Mouse (Mus musculus) right cerebral cortex, postnatal 36 days (tissue): ENCODE data around the gene Rnf220.
A peak's percentile ranks its signal among the peaks of the same experiment; 100 is the strongest.
"Not testable (repeated sequence)": the region's sequence is repeated elsewhere in the genome, so short reads cannot be mapped to it uniquely, and the experiment has no call there.

Source experiments
- DNase-seq, 2 experiments: peaks; one replicate each; pipeline ENCODE4 v3.0.0; 2022; ENCODE audit warnings: low spot score in 2 of 2, mixed read lengths in 1 of 2

Rnf220 gene

DNA sequence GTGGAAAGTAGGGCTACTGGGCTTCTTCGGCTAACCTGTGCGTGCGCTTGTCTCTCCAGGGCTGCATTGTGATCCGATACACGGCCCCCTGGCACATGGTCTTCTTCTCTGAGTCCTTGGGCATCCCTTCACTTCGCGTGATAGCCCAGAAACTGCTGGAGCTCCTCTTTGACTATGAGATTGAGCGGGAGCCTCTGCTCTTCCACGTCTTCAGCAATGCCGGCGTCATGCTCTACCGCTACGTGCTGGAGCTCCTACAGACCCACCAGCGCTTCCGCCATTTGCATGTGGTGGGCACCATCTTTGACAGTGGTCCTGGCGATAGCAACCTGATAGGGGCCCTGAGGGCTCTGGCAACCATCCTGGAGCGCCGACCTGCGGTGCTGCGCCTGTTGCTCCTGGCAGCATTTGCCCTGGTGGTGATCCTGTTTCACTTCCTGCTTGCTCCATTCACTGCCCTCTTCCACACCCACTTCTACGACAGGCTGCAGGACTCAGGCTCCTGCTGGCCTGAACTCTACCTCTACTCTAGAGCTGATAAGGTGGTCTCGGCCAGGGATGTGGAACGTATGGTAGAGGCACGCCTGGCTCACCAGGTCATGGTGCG, 228.9 kb downstream of the Rnf220 start:
- DNase-seq: no peak

DNA sequence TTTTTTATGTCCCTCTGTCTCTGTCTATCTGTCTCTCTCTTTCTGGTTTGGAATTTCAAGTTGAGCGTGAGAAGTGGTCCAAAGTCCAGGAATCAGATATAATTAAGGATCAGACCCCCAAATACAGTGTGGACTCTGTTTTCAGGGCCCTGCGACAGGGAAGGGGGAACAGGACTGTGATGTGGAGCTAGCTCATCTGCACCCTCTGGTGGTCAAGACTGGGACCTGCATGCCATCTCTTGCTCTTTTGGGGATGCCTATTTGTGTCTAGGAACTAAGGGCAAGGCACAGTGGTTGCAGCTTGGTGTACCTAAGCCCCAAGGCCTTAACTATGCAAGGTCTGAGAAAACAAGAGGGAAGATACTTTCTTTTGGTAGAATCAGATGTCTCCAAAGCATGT, 229.6 kb downstream of the Rnf220 start:
- peak; percentile 58 to 65 for DNase-seq

DNA sequence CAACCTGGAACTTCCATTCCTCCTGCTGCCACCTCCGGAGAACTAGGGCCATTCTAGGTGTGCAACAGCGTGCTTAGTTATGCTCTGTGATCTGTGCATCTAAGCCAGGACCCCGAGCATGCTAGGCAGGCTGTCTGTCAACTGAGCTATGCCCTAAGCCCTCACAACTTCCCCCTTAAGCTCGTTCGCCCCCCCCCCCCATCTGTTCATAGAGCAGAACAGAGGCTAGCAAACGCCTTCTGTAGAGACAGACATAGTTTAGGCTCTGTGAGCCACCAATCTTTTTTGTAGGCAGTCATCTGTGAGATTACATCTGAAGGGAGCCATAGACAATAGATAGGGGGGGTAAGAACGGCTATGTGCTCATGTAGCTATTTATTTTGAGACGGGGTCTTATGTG, 233.9 kb downstream of the Rnf220 start:
- DNase-seq: no peak

DNA sequence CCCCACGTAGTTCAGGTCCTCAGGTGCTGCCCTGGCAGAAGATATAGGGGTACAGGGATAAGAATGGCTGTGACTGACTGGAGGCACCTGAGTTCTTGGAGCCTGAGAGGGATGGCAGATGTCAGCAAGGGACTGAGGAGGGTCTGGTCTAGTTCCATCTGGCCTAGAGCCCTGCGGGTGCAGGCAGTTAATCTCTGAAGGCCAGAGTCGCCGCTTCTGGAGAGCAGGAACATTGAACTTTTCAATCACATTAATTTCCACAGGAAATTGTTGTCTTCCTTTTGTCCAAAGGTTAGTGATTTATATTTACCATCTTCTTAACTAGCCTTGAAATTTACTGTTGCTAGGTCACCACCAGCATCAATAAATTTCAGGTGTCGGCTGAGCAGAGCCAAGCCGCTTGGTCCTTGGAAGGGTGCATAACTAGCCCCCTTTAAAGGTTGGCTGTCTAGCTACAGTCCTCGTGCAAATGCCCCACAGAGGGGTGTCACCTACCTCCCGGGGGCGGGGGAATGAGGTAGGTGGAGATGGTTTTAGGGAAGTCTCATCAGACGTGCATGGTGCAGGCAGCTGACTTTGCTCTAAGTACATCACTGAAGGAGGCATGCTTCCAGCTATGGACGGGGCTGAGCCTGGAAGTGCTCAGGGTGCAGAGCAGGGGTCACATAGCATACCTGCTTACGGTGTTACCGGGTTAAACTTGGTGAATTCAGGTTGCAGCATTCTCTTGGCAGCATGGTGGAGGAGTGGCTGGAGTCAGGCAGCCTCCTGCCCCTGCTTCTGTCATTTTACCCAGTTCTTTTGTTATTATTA, 234.5 kb downstream of the Rnf220 start:
- no peak for DNase-seq

DNA sequence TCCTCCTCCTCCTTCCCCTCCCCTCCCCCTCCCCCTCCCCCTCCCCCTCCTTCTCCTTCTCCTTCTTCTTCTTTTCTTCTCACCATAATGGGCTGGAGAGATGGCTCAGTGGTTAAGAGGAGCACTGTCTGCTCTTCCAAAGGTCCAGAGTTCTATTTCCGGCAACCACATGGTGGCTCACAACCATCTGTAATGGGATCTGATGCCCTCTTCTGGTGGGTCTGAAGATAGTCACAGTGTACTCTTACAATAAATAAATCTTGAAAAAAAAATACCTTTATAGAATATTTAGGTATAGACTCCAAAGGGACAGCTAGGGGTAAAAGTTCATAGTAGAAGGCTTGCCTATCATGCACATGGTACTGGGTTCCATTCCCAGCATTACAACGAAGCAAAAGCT, 235.6 kb downstream of the Rnf220 start:
- DNase-seq: no peak

DNA sequence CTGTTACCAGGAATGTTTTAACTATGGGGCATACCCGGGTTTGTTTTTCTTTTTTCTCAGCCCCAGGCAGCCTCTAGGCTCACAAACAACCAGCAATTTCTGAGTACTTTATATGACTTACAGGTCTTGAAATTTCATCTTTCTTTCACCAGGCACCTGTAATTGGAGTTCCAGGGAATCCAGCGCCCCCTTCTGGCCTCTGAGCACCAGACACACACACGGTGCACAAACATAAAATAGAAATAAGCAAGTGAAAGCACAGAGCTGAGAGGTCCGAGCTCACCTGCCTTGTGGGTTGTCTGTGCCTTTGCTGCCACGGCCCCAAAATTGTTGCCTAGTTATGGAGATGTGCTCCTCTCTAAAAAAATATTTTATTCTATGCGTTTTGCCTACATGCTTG, 236.9 kb downstream of the Rnf220 start:
- not testable (repeated sequence) for DNase-seq

DNA sequence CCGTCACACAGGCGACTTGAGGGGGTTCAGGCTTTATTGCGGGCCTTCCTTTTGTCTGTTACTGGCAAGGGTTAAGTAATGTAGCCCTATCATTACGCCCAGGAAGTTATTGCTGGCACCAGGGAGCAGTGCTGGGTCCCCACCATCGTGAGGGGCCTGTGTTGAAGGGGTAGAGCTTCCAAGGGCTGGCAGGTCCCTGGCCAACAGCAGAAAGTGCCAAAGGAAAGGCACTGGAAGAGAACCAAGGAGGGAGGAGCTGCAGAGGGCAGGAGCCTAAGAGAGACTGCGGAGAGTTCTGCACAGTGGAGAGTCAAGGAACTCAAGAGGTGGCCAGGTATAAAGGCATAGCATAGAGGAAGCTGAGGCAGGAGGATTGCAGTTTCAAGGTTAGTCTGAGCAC, 242.2 kb downstream of the Rnf220 start:
- DNase-seq: no peak

DNA sequence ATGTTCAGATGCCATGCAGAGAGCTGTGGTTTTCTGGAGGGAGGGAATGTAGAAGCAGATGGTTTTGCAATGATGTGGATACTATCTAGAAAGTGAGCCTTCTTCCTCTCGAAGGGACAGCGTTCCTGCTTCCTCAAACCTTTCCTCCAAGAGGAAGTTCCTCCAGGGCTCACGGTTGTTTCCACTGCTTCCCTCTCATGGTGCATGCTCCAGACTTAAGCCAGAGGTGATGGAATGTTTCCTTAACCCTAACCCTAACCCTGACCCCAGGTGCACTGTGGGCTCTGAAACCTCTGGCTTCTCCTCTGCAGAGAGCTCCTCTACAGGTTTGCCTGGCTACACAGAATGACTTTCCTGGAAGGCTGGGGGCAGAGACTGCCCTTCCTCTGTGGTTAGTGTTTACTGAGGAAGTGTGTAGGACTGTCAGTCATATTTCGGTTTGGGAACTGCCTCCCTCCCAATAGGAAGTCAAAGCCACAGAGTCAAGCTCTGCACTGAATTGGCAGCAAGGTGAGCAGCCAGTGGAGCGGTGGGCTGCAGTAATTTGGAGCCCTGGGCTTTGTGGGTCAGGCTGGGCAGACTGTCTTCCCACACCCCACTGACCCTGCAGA, 242.7 kb downstream of the Rnf220 start:
- no peak for DNase-seq

DNA sequence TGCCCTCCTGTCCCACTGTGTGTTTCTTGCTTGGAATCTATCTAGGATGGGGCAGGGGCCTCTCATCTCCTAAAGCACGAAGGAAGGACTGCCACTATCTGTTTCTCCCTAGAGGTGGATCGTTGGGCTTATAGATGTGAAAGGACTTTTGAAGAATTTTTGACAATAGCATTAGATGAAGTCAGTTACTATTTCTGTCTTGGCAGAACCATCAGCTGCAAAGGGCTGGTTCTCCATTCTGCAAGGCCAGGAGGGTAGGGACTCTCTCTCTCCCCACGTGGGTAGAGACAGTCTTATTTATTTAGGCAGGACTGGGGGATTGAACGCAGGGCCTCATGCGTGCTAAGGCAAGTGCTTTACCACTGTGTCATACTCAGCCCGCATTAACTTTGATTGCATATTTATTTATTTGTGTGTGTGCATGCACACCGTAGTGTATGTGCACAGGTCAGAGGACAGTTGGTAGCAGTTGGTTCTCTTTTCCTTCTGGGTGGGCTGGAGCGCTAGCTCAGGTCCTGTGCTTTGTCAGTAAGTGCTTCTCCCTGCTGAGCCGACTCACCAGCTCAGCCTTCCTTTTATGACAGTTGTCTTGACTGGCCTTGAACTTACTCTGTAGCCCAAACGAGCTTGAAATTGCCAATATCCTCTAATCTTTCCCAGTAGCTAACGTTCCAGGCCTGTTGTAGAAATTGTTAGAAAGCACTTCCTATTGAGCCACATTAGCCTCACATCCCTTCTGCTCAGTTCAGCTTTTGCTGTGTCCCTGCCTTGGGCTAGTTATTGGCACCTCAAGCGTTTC, 243.4 kb downstream of the Rnf220 start:
- DNase-seq: no peak

DNA sequence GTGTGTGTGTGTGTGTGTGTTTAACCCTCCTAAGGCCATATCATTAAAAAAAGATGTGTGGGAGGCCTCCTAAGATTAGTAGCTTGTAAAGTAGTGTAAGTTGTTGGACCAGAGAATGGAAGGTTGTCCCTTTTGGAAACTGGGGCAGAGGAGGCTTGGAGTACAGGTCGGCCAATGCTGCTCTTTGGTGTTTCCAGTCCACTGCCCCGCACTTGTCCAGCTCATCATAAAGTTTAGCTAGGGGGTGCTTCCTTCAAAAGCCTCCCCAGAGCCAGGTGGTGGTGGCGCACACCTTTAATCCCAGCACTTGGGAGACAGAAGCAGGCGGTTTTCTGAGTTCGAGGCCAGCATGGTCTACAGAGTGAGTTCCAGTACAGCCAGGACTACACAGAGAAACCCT, 244.1 kb downstream of the Rnf220 start:
- DNase-seq: no peak

DNA sequence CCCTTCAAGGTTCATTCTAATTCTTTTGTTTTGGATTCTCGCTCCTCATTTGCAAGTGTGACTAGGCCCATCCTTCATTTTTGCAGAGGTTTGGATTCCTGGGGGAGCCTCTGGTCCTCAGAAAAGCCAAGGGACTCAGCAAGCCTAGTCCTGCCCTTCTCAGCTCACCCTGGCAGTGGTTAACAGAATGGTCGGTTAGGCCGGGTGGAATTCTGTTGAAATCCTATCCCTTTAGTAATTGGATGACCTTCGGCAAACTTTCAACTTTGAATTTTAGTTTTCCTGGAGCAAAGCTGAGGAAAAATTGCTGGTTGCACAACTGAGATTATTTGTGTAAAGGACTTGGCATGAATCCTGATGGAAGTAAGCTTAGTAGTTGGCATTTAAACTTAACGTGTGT, 244.5 kb downstream of the Rnf220 start:
- DNase-seq: no peak

DNA sequence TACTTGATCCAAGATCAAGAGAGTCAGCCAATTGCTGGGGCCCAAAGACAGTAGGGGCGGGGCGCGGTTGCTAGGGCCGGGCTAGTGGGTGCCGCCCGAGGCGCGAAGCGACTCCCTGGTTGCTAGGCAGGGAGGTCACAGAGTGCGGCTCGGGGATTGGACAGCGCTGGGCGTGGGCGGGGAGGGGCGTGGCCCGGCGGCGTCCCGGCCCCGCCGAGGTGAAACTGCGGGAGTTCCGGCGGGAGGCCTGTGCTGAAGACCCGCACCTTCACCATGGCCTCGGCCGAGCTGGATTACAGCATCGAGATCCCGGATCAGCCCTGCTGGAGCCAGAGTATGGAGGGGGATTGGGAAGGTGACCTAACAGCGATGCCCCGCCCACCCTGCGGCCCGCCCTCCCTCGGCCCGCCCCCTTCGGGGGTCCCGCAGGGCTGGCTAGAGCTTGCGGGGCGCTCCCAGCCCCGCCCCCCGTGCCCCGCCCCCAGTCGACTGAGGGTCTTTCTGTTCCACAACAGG, 245.0 kb downstream of the Rnf220 start, which contains the start of the genes Tmem53 and Armh1:
Gene Tmem53, plus strand, starts transcription at position 151 of the 516 bp plus-strand sequence.
Gene Armh1, minus strand, starts transcription at position 325 of the 516 bp plus-strand sequence.
- peak; percentile 54 to 71 for DNase-seq

DNA sequence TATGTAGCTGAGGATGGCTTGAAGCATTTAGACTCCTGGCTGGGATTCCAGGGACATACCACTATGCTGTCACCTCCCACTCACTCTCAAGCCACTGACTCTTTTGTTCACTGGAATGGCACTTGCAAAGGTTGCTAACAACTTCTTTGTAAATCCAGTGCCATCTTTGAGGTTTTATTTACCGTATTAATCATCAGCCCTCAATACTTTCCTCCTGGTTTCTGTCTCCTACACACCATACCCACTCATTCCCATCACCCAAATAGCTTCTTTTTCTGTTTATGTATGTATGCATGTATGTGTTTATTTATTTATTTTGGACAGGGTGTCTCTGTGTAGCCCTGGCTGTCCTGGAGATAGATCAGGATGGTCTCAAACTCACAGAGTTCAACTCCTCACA, 245.9 kb downstream of the Rnf220 start:
- no peak for DNase-seq

DNA sequence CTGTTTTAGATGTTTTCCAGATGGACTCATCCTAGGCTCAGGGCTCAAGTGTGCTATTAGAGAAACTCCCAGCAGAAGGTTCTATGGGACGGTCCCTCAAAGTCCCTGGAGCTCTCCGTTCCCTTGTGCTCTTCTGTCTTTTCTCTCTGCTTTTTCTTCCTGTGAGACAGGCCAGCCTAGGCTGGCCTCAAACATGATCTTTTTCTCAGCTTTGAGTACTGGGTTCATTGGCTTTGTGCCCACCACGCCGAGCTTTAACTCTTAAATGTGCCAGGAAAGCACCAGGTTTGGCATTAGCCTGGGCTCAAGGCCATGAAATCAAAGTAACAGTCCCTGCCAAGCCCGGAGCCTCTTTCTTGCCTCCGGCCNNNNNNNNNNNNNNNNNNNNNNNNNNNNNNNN, 256.0 kb downstream of the Rnf220 start:
- DNase-seq: no peak

DNA sequence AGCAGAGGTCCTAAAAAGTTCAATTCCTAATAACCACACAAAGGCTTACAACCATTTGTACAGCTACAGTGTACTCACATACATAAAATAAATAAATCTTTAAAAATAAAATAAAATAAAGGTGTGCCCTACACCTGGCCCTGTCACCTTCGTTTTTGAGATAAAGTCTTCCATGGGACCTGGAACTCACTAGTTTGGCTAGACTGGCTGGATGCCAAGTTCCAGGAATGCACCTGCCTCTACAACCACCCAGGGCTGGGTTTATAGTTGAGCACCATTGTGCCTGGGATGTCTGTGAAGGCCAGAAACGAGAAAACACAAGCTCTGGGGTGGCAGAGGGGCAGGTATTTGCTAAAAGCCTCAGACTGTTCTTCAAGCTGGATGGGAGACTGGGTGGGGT, 257.7 kb downstream of the Rnf220 start:
- DNase-seq: no peak

DNA sequence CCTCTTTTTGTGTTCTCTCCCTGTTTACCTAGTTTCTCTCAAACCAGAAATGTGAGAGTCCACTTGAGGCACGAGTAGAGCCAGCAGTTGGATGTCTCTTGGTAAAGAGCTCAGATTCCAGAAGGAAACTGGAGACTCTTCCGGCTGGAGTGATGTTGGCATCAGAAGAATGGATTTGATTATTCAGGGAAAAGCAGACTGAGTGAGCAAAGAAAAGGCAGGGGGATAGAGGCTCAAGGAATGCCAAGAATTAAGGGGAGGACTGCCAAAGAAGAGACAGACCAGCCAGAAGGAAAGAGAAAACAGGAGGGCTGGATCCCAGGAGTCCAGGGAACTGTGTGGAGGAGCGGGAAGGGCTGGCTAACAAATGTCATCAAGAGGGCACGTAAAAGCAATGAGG, 261.0 kb downstream of the Rnf220 start:
- DNase-seq: no peak

DNA sequence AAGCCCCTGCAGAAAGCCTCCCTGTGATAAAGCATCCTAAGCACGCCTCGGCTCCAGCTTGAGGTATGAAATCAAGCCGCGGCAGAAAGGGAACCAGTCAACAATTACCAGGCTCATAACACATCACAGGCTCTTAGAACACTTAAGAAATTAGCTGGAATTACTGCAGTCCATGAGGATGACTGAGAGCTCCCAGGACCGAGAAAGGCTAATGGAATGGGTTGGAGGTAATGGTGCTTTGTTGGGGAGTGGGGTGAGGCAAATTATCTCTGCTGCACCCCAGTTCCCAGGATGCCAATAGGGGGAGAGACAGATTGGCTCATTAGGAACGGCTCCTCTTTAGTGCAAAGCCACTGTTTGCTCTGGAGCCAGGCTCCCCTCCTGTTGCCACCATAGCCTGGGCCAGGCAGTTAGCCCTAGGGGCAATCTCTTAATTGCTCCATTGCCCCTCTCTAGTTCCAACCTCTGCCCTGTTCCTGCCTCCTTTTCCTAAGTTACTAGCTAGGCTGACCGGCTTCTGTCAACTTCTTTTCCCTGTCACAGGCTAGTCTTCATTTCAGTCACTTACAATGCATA, 262.6 kb downstream of the Rnf220 start:
- no peak for DNase-seq

DNA sequence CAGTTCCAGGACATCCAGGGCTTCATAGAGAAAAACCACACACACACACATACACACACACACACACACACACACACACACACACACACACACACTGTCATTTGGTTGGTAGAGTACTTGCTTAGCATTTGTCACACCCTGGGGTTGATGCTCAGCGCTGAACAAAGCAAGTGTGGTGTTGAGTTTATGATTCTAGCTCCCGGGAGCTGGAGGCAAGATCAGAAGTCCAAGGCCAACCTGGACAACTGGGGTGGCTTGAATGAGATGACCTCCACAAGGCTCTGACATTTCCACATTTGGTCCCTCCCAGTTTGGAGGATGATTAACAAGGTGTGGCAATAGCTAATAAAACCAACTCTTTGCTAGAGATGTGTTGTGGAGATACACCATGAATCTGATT, 265.6 kb downstream of the Rnf220 start:
- DNase-seq: no peak

DNA sequence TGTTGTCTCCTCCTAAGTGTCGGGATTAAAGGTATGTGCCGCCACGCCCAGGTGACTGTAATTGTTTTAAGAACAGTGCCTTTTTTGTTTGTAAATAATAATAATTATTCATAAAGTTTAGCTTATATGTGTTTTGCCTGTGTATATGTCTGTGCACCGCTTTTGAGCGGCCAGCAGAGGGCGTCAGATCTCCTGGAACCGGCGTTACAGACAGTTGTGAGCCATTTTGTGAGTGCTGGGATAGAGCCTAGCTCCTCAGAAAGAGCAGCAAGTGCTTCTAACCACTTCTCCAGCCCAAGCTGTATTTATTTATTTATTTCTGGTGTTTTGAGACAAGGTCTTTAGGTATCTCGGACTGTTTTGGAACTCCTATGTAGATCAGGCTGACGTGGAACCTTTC, 266.5 kb downstream of the Rnf220 start:
- DNase-seq: no peak

DNA sequence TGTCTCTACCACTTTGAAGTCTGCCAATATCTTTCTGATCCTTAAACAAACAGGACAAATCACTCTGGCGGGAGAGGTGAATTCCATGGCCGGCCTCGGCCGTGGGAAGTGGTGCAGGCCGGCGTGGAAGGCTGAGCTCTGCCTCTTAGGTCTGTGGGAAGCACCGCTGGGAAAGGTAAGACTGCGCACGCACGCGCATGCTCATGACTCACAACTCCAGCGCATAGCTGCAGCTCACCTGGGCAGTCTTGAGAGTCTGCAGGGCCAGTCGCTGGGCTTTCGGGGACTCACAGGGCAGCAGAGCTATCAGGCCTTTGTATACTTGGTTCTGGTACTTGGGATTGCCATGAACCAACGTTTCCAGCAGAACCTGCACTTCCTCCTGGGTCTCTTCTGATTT, 267.3 kb downstream of the Rnf220 start:
- no peak for DNase-seq

DNA sequence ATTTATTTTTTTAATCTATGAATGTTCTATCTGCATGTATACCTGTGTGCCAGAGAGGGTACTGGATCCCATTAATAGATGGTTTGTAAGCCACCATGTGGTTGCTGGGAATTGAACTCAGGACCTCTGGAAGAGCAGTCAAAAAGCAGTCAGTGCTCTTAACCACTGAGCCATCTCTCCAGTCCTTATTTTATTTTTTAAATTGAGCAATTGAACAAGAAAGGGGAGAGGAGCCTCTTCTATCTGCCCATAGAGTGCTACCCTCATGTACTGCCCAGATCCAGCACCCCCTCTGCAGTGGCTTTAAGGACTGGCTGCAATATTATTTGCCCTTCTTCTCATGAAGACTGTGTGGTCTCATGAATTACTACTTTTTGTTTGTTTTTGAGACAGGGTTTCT, 271.6 kb downstream of the Rnf220 start:
- no peak for DNase-seq

DNA sequence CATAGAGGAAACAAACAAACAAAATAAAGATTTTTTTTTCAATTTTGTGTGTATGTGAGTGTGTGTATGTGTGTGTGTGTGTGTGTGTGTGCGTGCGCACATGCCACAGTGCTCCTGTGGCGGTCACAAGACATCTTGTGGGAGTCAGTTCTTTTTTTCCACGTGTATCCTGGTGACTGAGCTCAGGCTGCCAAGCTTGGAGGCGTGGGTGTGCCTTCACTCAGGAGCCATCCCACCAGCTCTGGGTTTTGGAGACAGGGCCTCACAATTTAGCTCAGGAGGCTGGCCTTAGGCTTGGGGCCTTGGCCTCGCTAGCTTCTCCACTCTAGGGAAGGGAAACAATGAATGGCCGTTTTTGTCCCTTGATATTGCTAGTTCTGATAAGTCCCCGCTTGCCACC, 272.7 kb downstream of the Rnf220 start:
- peak in 1 of 2 experiments; percentile 12 for DNase-seq
